Mouse (Mus musculus) embryonic facial prominence, embryonic 10.5 days (tissue): ENCODE results near the gene Lnx1. TPM values are rescaled to one million over a fixed set of nuclear protein-coding genes. Genes with fewer than 3 reads are reported as not detected.
A peak's percentile ranks its signal among the peaks of the same experiment; 100 is the strongest.

Experiments
- DNase-seq: peaks from one replicate; pipeline ENCODE4 v3.0.0-alpha.2; 2017; ENCODE audit warnings: low spot score
- H3K27ac ChIP-seq: fragments of 300-500 bp; sonication (generic); replicated peaks from 2 replicates; pipeline ENCODE4 v1.5.1; 2016; ENCODE audit warnings: mild to moderate bottlenecking
- H3K27me3 ChIP-seq: fragments of 300-500 bp; sonication (generic); replicated peaks from 2 replicates; pipeline ENCODE4 v1.6.1; 2016; ENCODE audit warnings: low read depth, mild to moderate bottlenecking; ENCODE audit not compliant: poor library complexity, severe bottlenecking
- H3K36me3 ChIP-seq: fragments of 300-500 bp; sonication (generic); replicated peaks from 2 replicates; pipeline ENCODE4 v1.6.1; 2016; ENCODE audit warnings: mild to moderate bottlenecking, moderate library complexity
- H3K4me1 ChIP-seq: fragments of 300-500 bp; sonication (generic); 2 replicates; pipeline ENCODE4 v1.6.1; 2016
- H3K4me3 ChIP-seq: fragments of 300-500 bp; sonication (generic); 2 replicates; pipeline ENCODE4 v1.5.1; 2016; ENCODE audit warnings: mild to moderate bottlenecking, moderate library complexity
- H3K9me3 ChIP-seq: fragments of 300-500 bp; sonication (generic); 2 replicates; pipeline ENCODE4 v1.6.1; 2016; ENCODE audit warnings: mild to moderate bottlenecking
- WGBS: fragments of 180-500 bp; shearing (Covaris S2); methylation state at CpG from one replicate; pipeline ENCODE4 v1.1.7; 2016; 5-methylcytosine and 5-hydroxymethylcytosine counted together
- polyA plus RNA-seq: library from polyadenylated mRNA; unstranded; fragments of >200 nt; fragmentation: Nextera tagmentation; extraction: Ambion mirVana; gene quantifications from 2 replicates; pipeline ENCODE4 v1.2.1, GENCODE M21; 2016

Lnx1 gene
- polyA plus RNA-seq, 1 experiment from 2014 or later: 1.7 TPM

- H3K4me1 ChIP-seq: peaks cover 20% of the 10 kb centered on the region
- H3K27me3 ChIP-seq: no peaks in the 10 kb centered on the region
- H3K36me3 ChIP-seq: no peaks in the 10 kb centered on the region
- H3K27ac ChIP-seq: 0 out of 2 replicates have a peak overlapping the region, but pooled peaks have one; percentile 5
- no peaks in the 10 kb centered on the region for H3K9me3 ChIP-seq
- no peak for DNase-seq
- no peak overlapping the region for H3K4me3 ChIP-seq
- WGBS: 71% methylated on average over 3 of the region's 3 CpGs
Measured at GRCm38 (mm10) chr5:74721816-74722215, 19.1 kb upstream of the Lnx1 start.

DNA sequence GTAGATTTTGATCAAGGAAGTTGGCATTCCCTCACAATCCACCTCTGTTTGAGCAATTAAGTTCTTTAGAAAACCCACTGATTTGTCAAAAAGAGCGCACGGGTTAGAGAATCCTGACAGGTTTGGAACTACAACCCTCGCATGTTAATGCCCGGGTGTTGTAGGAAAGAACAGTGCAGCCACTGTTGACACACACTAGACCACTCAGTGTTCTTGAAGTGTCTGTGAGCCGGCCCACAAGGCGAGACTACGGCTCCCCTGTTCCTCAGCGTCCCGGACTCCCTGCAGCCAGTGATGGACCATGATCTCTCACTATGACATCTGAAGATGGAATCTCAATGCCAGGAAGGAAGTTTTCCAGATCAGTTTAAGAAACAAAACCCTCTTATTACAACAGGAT, 17.9 kb upstream of the Lnx1 start:
- 67% methylated on average over 9 of the region's 9 CpGs for WGBS
- Histone ChIP-seq H3K27me3 (no peaks in the 10 kb centered on the region), H3K4me1 (peaks cover 18% of the 10 kb centered on the region), H3K27ac (no peak overlapping the region), H3K4me3 (no peak overlapping the region), H3K36me3 (no peaks in the 10 kb centered on the region), H3K9me3 (no peaks in the 10 kb centered on the region)
- no peak for DNase-seq

DNA sequence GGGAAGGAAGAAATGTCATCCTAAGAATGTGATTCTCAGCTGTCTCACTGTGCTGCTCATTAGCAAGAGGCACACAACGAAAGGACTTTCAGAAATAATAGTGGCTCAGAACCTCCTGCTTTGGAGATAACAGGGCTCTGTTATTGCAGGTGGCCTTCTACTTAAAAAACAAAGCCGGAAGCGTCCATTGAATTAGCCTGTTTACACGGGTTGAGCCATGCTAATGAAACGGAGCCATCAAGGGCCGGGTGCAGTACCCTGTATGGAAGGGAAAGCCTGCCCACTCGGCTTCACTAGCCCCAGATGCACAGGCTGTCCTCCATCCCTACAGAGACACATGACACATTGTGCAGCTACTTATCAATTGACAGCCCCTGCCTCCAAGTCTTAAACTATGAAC, 13.5 kb upstream of the Lnx1 start:
- no peaks in the 10 kb centered on the region for H3K36me3 ChIP-seq
- no peak overlapping the region for H3K27ac ChIP-seq
- DNase-seq: no peak
- H3K4me3 ChIP-seq: no peak overlapping the region
- no peaks in the 10 kb centered on the region for H3K27me3 ChIP-seq
- WGBS: 15% methylated on average over 7 of the region's 7 CpGs
- H3K4me1 ChIP-seq: peaks cover 19% of the 10 kb centered on the region; the same call in 1 of the 2 replicates
- no peaks in the 10 kb centered on the region for H3K9me3 ChIP-seq

DNA sequence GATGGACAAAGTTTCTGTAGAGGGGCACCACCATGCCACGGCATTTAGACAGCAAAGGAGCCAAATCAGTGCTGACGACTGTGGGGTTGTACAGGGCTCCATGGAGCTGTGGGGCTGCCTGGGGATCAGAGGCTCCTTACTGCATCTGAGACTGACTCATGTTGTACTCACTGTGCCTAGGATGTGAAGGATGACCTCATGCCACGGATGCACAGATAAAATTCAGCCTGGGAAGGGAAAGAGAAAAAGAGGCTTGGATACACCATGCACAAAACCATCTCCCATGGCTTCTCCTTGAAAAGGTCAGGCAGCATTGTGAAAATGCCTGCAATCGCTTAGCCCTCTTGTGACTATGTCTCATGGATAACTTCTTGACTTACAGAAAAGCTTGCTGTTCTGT, 10.1 kb upstream of the Lnx1 start:
- no peaks in the 10 kb centered on the region for H3K27me3 ChIP-seq
- no peaks in the 10 kb centered on the region for H3K36me3 ChIP-seq
- DNase-seq: no peak
- WGBS: 75% methylated on average over 4 of the region's 4 CpGs
- H3K9me3 ChIP-seq: no peaks in the 10 kb centered on the region
- no peak overlapping the region for H3K4me3 ChIP-seq
- H3K27ac ChIP-seq: no peak overlapping the region
- peaks cover 18% of the 10 kb centered on the region; the same call in 1 of the 2 replicates for H3K4me1 ChIP-seq

GRCm38 (mm10) chr5:74711988-74712387, 9.3 kb upstream of the Lnx1 start:
- peaks cover 23% of the 10 kb centered on the region for H3K4me1 ChIP-seq
- 93% methylated on average over 2 of the region's 2 CpGs for WGBS
- no peaks in the 10 kb centered on the region for H3K9me3 ChIP-seq
- H3K27ac ChIP-seq: no peak overlapping the region
- no peaks in the 10 kb centered on the region for H3K27me3 ChIP-seq
- no peak for DNase-seq
- H3K36me3 ChIP-seq: no peaks in the 10 kb centered on the region
- H3K4me3 ChIP-seq: no peak overlapping the region

- no peak overlapping the region for H3K4me3 ChIP-seq
- DNase-seq: no peak
- peaks cover 26% of the 10 kb centered on the region for H3K4me1 ChIP-seq
- H3K36me3 ChIP-seq: no peaks in the 10 kb centered on the region
- WGBS: 70% methylated on average over 1 of the region's 1 CpGs
- no peaks in the 10 kb centered on the region for H3K27me3 ChIP-seq
- no peak overlapping the region for H3K27ac ChIP-seq
- no peaks in the 10 kb centered on the region for H3K9me3 ChIP-seq
Measured at GRCm38 (mm10) chr5:74711056-74711455, 8.3 kb upstream of the Lnx1 start.

- Histone ChIP-seq H3K9me3 (no peaks in the 10 kb centered on the region), H3K36me3 (no peaks in the 10 kb centered on the region), H3K27ac (no peak overlapping the region), H3K4me1 (peaks cover 30% of the 10 kb centered on the region), H3K27me3 (no peaks in the 10 kb centered on the region), H3K4me3 (no peak overlapping the region)
- no peak for DNase-seq
- 85% methylated on average over 4 of the region's 4 CpGs for WGBS
Measured at GRCm38 (mm10) chr5:74710181-74710580, 7.5 kb upstream of the Lnx1 start.

DNA sequence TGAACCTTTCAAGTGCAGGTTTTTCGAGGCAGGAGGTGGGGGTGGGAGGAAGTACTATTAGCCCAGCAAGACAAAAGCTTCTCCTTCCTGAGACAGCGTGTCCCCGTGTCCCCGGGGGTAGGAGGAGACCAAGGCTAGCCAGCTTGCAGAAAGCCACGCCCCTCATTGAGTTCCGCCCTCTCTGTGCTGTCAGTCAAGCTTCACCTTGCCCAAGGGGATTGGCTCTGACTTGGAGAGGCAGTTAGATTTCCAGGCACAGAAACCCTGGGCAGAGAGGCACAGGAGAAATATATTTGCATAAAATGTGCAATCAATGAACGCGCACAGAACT, 1.7 kb upstream of the Lnx1 start:
- Histone ChIP-seq H3K27me3 (peaks cover 17% of the 10 kb centered on the region), H3K9me3 (no peaks in the 10 kb centered on the region), H3K27ac (peak overlapping the region; percentile 81), H3K4me1 (peaks cover 44% of the 10 kb centered on the region), H3K36me3 (no peaks in the 10 kb centered on the region), H3K4me3 (peak overlapping the region; percentile 59)
- WGBS: 0% methylated on average over 8 of the region's 8 CpGs
- peak; percentile 90 for DNase-seq

DNA sequence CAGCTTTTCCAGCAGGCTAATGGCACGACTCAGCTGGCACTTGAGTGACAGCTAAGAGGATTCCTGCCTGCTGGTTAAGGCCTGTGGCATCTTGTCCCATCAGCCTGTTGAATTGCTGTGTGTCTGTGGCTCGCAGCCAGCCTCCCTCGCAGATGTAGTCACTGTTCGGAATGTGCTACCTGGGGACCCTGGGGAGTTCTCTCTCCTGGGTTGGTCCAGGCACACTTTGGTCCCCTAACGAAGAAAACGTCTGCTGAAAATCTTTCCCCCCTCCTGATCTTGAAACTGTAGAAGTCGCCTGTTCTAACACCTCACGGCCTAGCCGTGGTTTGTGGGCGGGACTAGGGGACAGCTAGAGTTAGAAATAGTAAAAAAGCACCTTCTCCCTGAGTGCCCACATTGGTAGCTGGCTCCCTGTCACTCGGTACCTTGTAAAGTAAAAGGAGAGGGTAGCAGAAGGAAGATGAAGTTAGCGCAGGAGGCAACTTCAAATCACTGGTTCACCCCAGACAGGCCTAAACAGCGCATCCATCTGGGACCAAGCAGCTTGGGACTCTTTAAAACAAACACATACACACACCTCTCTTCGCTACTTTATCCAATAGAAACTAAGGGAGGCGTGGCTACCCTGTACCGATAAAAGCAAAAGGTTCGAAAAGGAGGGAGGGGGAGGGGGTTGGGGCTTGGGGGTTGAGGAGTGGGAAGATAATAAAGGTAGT, 1.2 kb upstream of the Lnx1 start:
- Histone ChIP-seq H3K9me3 (no peaks in the 10 kb centered on the region), H3K4me3 (peak overlapping the region; percentile 59), H3K27me3 (peaks cover 17% of the 10 kb centered on the region), H3K27ac (peak overlapping the region; percentile 81), H3K4me1 (peaks cover 44% of the 10 kb centered on the region), H3K36me3 (no peaks in the 10 kb centered on the region)
- DNase-seq: peak; percentile 36
- WGBS: 13% methylated on average over 17 of the region's 17 CpGs

DNA sequence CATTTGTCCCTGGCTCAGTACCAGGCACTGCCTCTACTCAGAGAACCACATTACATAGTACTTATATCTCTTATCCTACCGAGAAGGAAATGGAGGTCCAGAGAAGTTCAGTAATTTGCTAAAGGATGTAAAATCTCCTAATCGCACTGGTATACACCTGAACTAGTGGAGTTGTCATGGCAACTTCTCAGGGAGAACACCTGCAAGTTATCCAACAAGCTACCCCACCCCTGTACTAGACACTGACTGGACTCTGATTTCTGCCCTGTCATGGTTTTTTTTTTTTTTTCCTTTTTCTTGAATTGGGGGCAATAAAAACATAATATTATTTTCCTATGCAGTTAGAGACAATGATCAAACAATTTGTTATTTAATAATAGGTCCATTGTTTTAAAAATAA, 1.8 kb downstream of the Lnx1 start:
- no peak for DNase-seq
- WGBS: 89% methylated on average over 2 of the region's 2 CpGs
- Histone ChIP-seq H3K36me3 (no peaks in the 10 kb centered on the region), H3K4me1 (peaks cover 29% of the 10 kb centered on the region), H3K27ac (no peak overlapping the region), H3K27me3 (peaks cover 17% of the 10 kb centered on the region), H3K9me3 (no peaks in the 10 kb centered on the region), H3K4me3 (no peak overlapping the region)

DNA sequence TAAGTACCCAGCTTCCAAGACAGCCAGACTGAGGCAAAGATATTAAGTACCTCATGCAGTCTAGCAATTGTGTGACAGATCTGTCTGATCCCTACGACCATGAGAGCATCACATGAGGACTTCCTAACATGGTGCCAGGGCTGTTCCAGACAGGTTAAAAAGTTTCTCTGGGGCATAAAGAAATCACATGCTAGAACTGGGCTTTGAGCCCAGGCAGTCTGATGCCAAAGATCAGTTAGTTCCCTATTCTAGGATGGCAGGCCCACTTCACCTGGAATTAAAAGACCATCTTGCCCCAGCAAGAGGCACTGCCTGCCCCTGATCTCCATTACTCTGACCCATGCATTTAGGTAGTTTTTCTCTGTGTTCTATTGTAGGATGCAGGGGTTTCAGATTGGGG, 3.0 kb downstream of the Lnx1 start:
- H3K9me3 ChIP-seq: no peaks in the 10 kb centered on the region
- 95% methylated on average over 1 of the region's 1 CpGs for WGBS
- H3K4me3 ChIP-seq: no peak overlapping the region
- H3K27ac ChIP-seq: no peak overlapping the region
- H3K36me3 ChIP-seq: no peaks in the 10 kb centered on the region
- H3K27me3 ChIP-seq: peaks cover 17% of the 10 kb centered on the region
- peaks cover 25% of the 10 kb centered on the region for H3K4me1 ChIP-seq
- no peak for DNase-seq

- Histone ChIP-seq H3K36me3 (no peaks in the 10 kb centered on the region), H3K9me3 (no peaks in the 10 kb centered on the region), H3K27me3 (peaks cover 11% of the 10 kb centered on the region), H3K27ac (no peak overlapping the region), H3K4me3 (no peak overlapping the region), H3K4me1 (peaks cover 17% of the 10 kb centered on the region)
- no peak for DNase-seq
- whole genome bisulfite sequencing: 92% methylated on average over 9 of the region's 9 CpGs
Measured at GRCm38 (mm10) chr5:74697534-74697933, 5.2 kb downstream of the Lnx1 start.

GRCm38 (mm10) chr5:74694390-74694801, 8.3 kb downstream of the Lnx1 start:
- Histone ChIP-seq H3K4me3 (no peak overlapping the region), H3K36me3 (no peaks in the 10 kb centered on the region), H3K9me3 (no peaks in the 10 kb centered on the region), H3K4me1 (peaks cover 20% of the 10 kb centered on the region), H3K27me3 (no peaks in the 10 kb centered on the region), H3K27ac (no peak overlapping the region)
- DNase-seq: peak; percentile 42
- WGBS: 44% methylated on average over 7 of the region's 7 CpGs
